Mouse (Mus musculus): Measurements from ENCODE around the gene Srrt. TPM values are rescaled to one million over a fixed set of nuclear protein-coding genes. Genes with fewer than 3 reads are reported as not detected.
A peak's percentile ranks its signal among the peaks of the same experiment; 100 is the strongest.

Gene Srrt
- total RNA-seq (2022): 100 to 1,000 TPM; 220 to 278 (median 242) TPM

DNA sequence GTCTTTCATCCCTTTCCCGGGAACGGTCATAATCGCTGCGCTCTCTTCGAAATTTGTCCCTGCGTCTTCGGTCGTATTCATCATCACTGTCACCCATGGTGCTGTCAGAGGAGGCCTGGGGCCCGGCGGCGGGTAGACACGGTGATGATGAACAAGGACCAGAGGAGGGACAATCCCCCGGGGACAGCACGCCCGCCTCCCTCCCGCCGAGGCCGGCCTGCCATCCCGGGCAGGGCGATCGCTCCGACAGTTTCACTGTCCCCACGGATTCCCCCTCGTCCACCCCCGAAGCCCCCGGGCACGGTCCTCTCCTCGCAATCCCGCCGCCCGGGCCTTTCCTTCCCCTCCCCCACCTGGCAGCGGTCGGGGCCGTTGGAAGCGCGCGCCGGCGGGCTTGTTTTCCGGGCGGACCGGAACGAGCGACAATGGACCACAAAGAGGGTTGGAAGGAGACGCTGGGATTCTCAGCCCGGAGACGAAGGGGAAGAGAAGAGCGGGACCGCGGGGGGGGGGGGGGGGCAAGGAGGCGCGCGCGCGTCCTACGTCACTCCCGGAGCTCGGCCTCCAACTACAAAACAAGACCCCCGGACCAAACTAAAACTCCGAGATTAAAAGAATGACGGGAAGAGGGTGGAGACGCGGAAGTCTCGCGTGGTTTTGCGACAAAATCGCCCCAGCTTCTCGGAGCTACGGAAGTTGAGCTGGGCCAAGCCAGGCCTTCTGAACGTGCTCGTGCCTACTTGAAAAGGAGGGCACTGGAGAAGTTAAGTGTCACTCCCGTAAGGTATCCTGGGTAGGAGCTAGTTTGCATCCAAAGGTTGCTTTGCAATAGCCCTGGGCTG lies at the start of gene Srrt:
Gene Srrt (minus strand): TSS at position 604 of the 842 bp plus-strand sequence.
- DNase-seq (ENCODE audit: low spot score in 2 of 2): peak; percentile 93

DNA sequence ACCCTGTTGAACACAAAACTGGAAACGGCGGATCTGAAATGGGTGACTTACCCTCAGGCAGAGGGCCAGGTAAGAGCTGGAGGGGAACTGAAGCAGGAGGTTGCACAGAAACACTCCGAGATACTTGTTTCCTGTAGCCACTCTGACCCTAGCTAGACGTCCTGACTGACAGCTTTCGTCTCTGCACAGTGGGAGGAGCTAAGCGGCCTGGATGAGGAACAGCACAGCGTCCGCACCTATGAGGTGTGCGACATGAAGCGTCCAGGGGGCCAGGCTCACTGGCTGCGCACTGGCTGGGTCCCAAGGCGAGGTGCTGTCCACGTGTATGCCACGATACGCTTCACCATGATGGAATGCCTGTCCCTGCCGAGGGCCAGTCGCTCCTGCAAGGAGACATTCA lies 46.6 kb upstream of the Srrt start:
- DNase-seq (ENCODE audit: low spot score in 2 of 2): no peak

DNA sequence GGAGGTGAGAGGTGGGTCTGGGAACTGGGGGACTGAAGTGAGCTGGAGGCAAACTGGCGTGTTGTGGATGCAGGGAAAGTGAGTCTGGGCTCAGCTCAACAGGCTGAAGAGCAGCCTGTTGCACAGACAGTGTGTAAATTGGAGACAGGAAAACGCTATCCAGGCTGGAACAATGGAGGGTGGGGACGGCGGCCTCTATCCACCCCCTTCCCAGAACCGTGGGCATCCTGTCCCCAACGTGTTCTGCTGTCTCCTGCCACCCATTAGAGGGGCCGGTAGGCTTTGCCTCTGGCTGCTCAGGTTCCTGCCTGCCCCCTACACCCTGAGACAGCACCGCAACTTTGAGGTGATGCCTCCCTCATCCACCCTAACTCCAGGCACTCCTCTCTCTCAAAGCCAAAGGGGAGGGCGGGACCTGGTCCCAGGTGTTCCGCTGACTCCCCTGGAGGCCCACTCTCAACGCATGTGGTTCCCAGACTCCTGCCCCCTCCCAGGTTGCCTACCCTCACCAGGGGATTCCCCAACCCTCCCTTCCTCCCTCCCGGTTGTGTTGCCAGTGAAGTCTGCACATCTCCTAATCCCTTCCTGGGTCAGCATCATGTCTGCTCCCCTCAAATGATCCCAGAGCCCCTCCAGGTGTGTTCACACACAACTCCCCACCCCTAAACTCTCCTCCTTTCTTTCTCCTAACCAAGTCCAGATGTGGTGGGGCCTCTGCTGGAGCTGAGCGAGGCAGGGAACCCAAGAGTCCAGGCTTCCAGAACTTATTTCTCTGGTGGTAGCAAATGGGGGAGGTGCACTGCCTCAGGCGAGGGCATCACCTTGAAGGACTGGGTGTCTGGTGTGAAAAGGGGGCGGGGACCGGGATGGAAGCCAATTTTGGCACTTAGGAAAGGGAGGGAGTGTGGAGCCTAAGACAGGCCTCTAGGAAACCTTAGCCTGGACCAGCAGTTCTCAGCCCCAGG lies 44.8 kb upstream of the Srrt start:
- no peak for DNase-seq (ENCODE audit: low spot score in 2 of 2)

DNA sequence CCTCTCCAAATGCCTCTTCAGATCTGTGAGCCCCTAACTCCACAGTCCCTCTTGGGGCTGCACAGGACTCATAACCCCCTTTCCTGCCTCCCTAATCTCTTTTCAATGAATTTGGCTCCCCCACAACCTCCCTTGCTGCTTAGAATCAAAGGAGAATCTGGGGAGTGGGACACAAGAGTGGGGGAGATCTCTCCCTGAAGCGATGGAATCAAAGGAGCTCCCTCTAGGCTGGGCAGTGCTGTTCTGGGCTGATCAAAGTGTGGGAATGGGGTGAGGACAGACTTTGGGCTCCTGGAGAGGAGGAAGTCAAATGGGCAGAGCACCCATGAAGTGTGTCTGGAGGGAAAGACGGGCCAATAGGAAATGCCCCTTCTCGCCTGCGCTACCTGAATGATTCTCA lies 43.9 kb upstream of the Srrt start:
- no peak for DNase-seq (ENCODE audit: low spot score in 2 of 2)

DNA sequence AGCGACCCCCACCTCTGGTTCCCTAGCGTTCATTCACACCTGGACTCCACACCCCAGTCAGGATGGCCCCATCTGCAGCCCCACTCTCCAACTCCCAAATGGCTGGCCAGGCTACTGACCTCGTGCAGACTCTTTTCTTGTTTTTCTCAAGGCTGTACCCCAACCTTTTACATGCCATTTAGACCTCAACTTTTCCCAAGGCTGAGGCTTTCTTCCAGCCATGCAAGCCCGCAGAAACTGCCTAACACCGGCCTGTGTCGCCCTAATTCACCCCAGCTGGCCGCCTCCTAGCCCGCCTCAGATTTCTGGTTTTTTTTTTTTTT lies 43.5 kb upstream of the Srrt start:
- DNase-seq (ENCODE audit: low spot score in 2 of 2): no peak

DNA sequence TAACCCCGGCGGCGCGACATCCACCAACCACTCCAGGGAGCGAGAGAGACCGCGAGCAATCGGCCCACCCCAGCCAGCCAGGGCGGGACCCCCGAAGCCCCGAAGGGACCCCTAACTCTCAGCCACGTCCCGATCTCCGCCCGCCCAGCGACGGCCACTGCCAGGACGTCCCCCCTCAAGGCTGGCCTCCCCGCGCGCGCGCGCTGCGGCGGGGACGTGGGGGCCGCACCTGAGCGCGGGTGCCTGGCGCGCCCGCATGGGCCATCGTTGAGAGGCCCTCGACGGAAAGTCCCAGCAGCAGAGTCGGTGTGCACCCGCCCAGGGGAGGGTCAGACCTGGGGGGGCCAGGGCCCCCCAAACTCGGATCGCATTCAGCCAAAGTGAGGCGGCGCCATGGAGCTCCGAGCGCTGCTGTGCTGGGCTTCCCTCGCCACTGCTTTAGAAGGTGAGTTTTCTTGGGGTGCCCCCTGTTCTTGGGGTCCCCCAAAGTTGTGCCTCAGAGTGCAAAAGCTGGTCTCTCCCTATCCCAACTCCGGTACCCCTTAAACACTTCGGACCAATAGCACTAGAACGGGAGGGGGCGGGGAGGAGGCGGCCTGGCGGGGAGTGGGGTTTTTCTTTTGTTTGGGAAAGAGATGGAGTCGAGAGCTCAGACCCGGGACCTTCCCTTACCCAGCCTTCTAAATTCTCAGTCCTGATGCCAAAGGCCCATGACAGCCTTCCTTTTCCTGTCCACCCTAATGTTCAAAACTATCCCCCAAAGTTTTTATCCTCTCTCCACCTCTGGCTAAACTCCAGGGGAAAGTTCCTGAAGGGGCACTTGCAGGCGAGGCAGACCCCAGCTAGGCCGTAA lies 43.0 kb upstream of the Srrt start:
- DNase-seq (ENCODE audit: low spot score in 2 of 2): no peak

DNA sequence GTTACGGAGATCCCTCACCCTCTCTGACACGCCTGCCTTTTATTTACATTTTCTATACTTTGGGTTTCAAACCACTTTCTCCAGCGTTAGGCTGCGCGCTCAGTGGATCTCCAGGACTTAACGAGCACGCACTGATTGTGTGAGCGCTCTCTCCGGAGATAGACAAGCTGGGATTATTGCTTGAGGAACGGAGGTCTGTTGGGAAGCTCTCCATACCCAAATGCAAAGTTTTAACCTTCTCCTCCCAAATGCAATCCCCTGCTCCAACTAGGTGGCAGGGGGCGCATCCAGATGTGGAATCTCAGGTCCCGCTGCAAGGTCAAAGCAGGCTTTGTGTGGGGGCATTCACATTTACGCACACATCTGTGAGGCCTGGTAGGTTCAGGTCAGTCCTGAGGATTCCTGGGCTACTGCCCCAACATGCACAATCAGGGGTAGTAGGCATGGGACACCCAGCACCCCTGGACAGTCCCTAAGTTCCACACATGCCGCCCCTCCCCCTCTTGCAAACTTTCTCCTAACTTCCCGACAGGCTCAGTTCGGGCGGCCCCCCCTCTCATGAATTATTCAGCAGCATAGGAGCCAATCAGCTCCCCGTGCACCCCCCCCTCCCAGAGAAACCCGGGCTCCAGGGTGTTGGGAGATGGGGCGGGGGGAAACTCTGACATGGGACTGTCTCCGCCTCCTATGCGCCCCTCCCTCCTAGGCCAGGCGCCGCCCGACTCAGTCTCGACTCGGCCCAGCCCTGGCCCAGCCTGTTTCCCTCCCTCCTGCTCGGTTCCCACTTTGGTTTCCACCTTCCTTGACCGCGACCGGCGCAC lies 42.1 kb upstream of the Srrt start, which contains the start of gene Ephb4:
Gene Ephb4 (plus strand): TSS at position 726 of the 821 bp plus-strand sequence.
- DNase-seq (ENCODE audit: low spot score in 2 of 2): peak; percentile 43 to 68

DNA sequence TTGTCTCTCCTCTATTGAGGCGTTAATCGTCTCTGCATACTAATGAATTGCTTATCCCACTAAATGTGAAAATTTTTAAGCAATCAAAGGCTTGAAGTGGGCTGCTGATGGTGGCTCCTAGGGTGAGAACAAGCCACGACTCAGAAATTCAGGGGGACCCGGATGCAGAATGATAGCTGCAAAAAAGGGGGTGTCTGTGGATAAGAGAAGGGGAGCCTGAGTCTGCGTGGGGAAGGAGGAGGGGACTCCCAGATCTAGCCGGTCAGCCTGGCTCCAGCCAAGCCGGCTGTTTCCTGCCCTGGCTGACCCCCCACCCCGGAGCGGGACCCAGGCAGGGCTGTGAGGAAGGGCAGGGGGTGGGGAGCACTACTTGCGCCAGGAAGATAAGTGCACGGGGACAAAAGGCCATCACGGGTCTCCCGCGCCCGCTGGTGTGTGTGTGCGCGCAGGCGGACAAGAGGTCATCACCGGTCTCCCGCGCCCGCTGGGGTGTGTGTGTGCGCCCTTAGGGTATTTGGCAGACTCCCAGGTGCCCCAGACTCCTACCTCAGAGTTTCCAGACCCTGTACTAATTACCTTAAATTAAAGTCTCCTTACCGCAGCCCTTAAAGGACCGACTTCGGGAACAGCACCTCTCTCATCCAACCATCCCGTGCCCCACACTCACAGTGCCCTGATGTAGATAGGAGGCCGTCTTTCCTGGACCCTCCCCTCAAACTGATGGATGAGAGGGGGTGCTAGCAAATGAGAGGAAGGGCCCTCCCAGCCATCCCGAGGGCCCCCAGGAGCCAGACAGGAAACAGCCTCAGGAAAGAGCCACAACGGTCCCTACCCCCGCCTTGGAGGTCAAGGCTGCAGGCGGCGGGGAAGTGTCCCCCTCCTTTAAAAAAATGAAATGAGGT lies 41.3 kb upstream of the Srrt start:
- DNase-seq (ENCODE audit: low spot score in 2 of 2): no peak

DNA sequence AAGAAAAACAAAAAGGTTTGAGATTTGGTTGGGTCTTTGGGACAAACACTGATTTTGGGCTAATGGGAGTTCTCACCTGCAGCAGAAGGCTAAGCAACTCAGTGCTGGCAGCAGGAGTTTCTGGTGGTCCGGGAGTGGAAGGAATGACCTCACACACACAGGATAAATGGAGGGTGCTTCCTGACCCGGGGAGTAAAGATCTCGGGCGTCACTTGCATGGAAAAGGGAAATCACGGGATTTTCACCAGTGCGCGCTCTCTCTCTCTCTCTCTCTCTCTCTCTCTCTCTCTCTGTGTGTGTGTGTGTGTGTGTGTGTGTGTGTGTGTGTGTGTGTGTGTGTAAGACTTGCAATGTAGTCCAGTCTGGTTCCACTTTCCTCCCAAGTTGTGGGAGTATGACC lies 40.4 kb upstream of the Srrt start:
- no peak for DNase-seq (ENCODE audit: low spot score in 2 of 2)

DNA sequence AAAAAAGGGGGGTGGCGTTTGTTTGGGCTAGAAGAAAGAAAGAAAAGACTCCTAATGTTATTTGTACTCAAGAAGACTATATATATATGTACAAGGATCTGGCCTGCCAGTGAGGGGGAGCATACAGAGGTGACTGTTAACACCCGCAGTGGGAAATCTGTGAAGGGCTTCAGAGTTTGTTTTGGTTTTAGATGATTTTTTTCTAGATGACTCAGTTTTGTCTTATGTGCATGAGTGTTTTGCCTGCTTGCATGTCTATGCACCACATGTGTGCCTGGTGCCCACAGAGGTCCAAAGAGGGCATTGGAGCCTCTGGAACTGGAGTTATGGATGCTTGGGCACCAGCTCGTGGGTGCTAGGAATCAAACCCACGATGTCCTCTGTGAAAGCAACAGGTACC lies 39.5 kb upstream of the Srrt start:
- no peak for DNase-seq (ENCODE audit: low spot score in 2 of 2)

DNA sequence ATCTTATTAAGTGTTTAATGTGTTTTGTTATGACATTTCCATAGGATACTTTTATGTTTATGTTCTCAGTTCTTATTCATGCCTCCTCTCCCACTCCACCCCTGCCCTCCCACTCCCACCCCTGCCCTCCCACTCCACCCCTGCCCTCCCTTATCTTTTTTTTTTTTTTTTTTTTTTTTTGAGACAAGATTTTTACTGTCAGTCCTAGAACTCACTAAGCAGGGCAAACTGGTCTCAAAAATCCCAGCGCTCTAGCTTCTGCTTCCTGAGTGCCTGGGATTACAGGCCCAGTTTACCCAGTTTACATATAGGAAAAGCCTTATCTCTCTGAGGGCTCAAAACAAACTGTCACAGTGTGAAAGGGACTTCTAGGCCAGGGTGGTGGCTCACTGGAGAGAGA lies 38.9 kb upstream of the Srrt start:
- no peak for DNase-seq (ENCODE audit: low spot score in 2 of 2)

DNA sequence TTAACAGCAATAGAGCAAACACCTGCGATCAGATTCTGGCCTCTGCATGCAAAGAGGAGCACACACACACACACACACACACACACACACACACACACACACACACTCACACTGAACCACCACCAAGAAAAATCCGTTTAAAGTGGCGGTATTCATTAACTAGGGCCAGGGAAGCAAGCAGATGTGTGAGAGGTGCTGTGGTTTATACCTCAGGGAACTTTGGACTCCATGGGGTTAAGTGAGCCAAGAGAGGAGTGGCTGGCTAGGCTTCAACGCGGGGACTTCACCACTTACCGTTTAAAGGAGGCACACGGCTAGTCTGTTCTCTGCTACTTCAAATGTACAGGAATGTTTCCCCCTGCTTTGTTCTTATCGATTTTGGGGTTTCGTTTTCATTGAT lies 38.3 kb upstream of the Srrt start:
- DNase-seq (ENCODE audit: low spot score in 2 of 2): no peak

DNA sequence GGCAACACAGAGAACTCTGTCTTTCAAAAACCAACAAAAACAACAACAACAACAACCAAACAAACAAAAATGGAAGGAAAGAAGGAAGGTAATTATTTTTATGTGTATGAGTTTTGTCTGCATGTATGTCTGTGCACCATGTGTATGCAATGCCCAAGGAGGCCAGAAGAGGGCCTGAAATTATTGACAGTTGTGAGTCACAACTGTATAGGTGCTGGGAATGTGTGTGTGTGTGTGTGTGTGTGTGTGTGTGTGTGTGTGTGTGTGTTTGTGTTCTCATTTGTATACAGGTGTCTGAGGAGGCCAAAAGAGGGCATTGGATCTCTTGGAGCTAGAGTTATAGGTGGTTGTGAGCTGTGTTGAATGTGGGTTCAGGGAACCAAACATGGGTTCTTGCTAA lies 36.4 kb upstream of the Srrt start:
- DNase-seq (ENCODE audit: low spot score in 2 of 2): no peak

DNA sequence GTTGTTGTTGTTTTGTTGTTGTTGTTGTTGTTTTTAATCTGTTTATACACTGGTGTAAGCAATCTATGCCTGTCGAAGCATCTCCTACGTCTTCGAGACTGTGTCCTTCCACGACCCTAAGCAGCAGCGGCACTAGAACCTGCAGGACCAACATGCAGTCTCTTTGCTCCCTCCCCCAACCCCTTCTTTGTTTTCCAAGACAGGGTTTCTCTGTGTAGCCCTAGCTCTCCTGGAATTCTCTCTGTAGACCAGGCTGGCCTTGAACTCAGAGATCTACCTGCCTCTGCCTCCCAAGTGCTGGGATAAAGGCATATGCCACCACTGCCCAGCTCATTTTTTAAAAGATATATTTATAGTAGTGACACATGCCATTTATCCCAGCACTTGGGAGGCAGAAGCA lies 35.9 kb upstream of the Srrt start:
- no peak for DNase-seq (ENCODE audit: low spot score in 2 of 2)

DNA sequence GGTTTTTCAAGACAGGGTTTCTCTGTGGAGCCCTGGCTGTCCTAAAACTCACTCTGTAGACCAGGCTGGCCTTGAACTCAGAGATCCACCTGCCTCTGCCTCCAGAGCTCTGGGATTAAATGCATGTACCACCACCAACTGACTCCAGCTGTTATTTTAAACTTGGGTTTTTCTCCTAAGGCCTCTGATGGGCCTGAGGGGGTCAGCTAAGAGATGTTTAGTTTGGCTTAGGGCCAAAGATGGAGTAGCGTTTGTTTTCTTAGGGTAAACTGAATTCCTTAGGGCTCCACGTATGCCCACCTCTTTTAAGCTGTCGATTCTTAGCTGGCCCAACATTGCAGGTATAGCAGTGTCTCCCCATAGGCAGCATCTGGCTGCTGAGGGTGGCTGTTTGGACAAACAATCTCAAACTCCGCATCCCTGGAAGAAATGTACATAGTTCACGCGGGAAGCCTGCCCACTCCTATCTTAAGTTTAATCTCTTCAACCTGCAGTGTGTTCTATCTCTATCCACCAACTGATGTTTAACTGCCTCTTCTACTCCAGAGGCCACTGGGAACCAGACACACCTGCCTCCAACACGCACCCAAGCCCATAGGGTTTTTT lies 35.0 kb upstream of the Srrt start:
- no peak for DNase-seq (ENCODE audit: low spot score in 2 of 2)

DNA sequence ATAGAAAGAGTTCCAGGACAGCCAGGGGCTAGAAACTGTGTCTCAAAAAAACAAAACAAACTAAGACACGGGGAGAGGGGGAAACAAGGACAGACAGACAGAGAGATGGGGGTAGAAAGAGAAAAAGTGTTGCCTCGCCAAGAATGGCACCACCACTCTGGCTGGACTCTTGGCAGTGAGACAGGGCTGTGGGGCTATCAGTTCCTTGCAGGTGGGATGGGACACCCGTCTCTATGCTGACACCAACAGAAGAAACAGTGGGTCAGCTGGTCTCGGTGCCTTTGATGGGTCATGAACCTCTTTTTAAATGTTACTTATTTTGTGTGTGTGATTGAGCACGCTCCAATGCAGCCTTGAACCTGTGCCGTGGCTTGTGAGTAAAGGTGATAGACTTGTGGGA lies 32.7 kb upstream of the Srrt start:
- no peak for DNase-seq (ENCODE audit: low spot score in 2 of 2)

DNA sequence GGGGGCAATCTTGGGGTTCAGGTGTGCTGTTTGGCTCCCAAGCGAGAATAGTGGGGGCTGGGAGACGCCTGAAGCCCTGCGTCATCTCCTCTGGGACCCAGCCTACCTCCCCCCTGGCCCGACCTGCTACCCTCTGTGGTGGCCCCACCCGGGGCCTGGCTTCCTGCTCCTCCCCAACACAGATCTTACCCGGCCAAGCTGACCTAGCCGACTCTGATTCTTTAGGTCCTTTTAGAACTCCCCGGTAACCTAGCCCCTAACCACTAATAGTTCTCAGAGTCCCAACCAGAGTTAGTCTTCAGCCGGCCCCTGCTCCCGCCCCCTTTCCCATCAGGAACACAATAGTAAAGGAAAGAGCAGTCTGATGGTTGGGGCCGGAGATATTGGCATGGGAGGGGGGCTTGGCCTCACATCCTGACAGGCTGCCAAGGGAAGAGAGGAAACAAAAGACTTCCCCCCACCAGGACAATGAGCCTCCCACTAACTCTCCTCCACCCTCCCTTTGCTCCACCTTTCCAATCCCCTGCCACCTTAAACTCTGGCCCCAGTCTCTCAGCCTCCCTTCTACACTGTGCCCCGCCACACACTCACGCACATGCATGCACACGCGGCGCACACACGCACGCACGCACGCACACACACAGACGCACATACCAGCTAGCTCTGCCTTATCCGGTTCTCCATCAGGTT lies 32.0 kb upstream of the Srrt start:
- no peak for DNase-seq (ENCODE audit: low spot score in 2 of 2)

DNA sequence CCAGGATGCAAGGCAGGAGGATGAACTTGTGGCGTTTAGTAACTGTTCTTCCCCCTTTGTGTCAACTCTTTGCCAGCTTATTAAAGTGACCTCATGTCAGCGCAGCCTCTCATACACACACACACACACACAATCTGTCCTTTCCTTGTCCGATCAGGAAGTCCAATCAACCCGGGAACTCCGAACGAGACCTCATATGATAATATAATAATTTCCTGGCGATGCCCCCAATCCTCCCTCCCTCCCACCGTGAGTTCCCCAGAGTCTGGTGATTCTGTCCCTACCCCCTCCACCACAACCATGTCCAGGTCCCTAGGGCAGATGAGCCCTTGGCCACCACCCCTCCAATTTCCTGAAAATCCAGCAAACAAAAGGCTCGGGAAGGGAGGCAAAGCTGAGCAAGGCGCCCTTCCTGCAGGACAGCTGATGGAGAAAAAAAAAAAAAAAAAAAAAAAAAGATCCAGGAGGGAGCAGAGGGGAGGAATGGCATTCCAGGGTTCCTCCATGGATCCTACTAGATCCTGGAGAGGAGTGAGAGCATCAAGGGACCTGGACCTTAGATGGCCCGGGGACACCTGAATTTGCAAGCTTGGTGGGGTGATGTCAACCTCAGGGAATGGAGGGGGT lies 31.3 kb upstream of the Srrt start:
- no peak for DNase-seq (ENCODE audit: low spot score in 2 of 2)

All from layer of hippocampus, adult 8-10 months (tissue).